Comparison of ENCODE assay signal across 8 mouse cellular contexts in the genomic region with DNA sequence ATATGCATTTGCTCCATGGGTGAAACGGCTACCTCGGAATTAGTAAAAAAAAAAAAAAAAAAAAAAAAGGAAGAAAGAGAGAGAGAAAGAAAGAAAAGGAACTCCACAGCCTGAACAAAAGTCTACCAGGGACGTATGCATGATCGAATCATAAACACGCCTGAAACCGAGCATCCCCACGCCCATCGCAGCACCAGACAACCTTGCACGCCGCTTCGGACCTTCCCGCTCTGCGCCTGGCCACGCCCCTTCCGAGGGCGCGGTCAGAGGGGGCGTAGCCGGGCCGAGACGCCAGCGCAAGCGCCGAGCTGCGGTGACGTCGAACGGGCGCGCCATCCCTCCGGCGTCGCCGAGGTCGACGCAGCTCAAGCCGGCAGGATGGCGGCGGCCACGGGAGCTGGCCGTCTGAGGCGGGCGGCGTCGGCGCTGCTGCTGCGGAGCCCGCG. TPM values are rescaled to one million over a fixed set of nuclear protein-coding genes. Genes with fewer than 3 reads are reported as not detected.
DNase-seq lines count a peak whose midpoint lies in the region; ATAC-seq lines count a peak whose summit lies in the region.

A gene (minus strand): TSS at position 61 of the 446 bp plus-strand sequence.
A gene (plus strand): TSS at position 299 of the 446 bp plus-strand sequence.

- peak within 1 kb of the TSS; percentile 83 for H3K4me3 ChIP-seq in heart, embryonic 10.5 days
- peak within 1 kb of the TSS; percentile 86 for H3K4me3 ChIP-seq in kidney, embryonic 15.5 days (replicated peaks)

- under 1% methylated on average over 49 of the region's 49 CpGs for WGBS in heart, embryonic 10.5 days
- 0% methylated on average over 49 of the region's 49 CpGs for WGBS in kidney, embryonic 15.5 days

- peaks cover 34% of the 10 kb centered on the region for H3K4me1 ChIP-seq in heart, embryonic 10.5 days
- peaks cover 34% of the 10 kb centered on the region for H3K4me1 ChIP-seq in kidney, embryonic 15.5 days

- H3K27ac ChIP-seq in heart, embryonic 10.5 days = peak within 1 kb of the TSS; percentile 98
- H3K27ac ChIP-seq in kidney, embryonic 15.5 days = peak within 1 kb of the TSS; percentile 98

- no peaks in the 10 kb centered on the region for H3K9me3 ChIP-seq in heart, embryonic 10.5 days
- H3K9me3 ChIP-seq in kidney, embryonic 15.5 days (replicated peaks) = no peaks in the 10 kb centered on the region

- peak within 1 kb of the TSS; percentile 92 for H3K4me2 ChIP-seq in kidney, embryonic 15.5 days

- DNase-seq in B cell, adult 2 months = peak; percentile 98
- peak; percentile 98 for DNase-seq in brain, adult 2 months (ENCODE audit: low read depth, low spot score)
- DNase-seq in heart, embryonic 10.5 days (ENCODE audit: low spot score) = peak; percentile 96
- peak; percentile 96 for DNase-seq in liver
- peak; percentile 96 to 97 for DNase-seq in spleen, postnatal 4 days (ENCODE audit: low spot score in 2 of 2)

- H3K27me3 ChIP-seq in heart, embryonic 10.5 days (ENCODE audit: insufficient read depth, poor library complexity, severe bottlenecking) = no peaks in the 10 kb centered on the region
- no peaks in the 10 kb centered on the region for H3K27me3 ChIP-seq in kidney, embryonic 15.5 days

- ATAC-seq in erythroblast, adult 5-6 weeks (replicated peaks; ENCODE audit: low FRiP score, poor library complexity, severe bottlenecking) = peak; percentile 74
- ATAC-seq in kidney, embryonic 15.5 days (replicated peaks; ENCODE audit: low FRiP score) = peak; percentile 85
- ATAC-seq in monocyte, adult 5-6 weeks (replicated peaks; ENCODE audit: insufficient number of reproducible peaks, low FRiP score, low TSS enrichment, poor library complexity, severe bottlenecking) = peak; percentile 42

- H3K36me3 ChIP-seq in heart, embryonic 10.5 days = peaks cover 57% of the 10 kb centered on the region
- peaks cover 53% of the 10 kb centered on the region for H3K36me3 ChIP-seq in kidney, embryonic 15.5 days

- H3K9ac ChIP-seq in kidney, embryonic 15.5 days = peak within 1 kb of the TSS; percentile 95

RNA-seq across cellular contexts. Expression of the first gene that starts in this region (rescaled TPM):
- total RNA-seq in erythroblast, adult 5-6 weeks (2015; ENCODE audit: low replicate concordance) = 4.0 and 6.1 TPM in 2 replicates
- 13.8 and 23.1 TPM in 2 replicates for total RNA-seq in erythroblast, adult 5-6 weeks (2017; ENCODE audit: low replicate concordance)
- 46.0 and 63.9 TPM in 2 replicates for polyA plus RNA-seq in heart, embryonic 10.5 days (2016; fragmentation: Nextera tagmentation; extraction: Ambion mirVana)
- polyA plus RNA-seq in kidney, embryonic 15.5 days (2015; fragmentation: Nextera tagmentation; extraction: Ambion mirVana) = 57.6 and 59.2 TPM in 2 replicates
- 34.4 to 48.1 TPM (median 42.3 TPM) in 3 replicates for total RNA-seq in monocyte, adult 5-6 weeks (2017)

RNA-seq across cellular contexts. Expression of the second gene that starts in this region (rescaled TPM):
- total RNA-seq in erythroblast, adult 5-6 weeks (2015; ENCODE audit: low replicate concordance) = 137 and 178 TPM in 2 replicates
- 139 and 170 TPM in 2 replicates for total RNA-seq in erythroblast, adult 5-6 weeks (2017; ENCODE audit: low replicate concordance)
- polyA plus RNA-seq in heart, embryonic 10.5 days (2016; fragmentation: Nextera tagmentation; extraction: Ambion mirVana) = 98.7 and 105 TPM in 2 replicates
- polyA plus RNA-seq in kidney, embryonic 15.5 days (2015; fragmentation: Nextera tagmentation; extraction: Ambion mirVana) = 104 and 112 TPM in 2 replicates
- total RNA-seq in monocyte, adult 5-6 weeks (2017) = 110 to 223 TPM (median 180 TPM) in 3 replicates

Comparison
In these comparisons a context has a peak if more than half of its experiments do, and no peak if none do; other contexts are left out.
1. Peak in every context shown above with its lines: DNase-seq, ATAC-seq, H3K4me3 ChIP-seq and H3K27ac ChIP-seq.